8 mouse cellular contexts compared by ENCODE assay signal in the genomic region with DNA sequence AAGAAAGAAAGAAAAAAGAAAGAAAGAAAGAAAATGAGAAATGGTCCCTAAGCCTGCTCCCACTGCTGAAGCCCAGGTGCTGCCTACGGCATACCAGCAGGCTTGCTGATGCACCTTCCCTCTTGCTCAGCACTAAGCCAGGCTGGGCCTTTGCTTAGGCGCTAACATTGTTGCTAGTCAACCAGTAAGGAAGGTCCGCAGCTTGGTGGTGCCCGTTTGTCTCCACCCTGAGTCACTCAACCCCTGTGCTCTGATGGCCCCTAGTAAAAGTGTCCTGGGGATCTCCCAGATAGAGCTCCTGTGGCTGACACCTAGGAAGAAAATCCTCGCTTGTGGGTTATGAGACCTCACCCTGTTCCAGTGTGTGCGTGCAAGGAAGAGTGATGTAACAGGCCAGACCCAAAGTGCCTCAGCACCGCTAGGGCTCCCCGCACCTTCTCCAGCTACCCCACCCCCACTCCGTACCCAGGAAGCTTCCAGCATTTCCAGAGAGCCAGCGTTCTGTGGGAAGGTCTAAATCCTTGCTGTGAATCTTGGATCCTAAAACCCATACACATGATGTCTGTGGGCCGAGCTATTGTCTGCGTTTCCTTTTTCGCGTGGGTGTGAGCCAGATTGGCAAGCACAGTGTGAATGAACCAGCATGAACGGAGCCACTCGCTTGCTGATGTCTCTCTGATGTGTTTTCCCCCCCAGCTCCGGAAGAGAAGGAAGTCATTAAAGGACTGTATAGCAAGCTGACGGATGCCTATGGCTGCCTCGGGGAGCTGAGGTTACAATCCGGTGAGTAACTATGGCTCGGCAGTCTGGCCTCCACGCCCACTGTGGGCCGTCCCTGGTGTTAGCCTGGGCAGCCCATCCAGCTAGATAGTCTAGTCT. TPM values are rescaled to one million over a fixed set of nuclear protein-coding genes. Genes with fewer than 3 reads are reported as not detected.
DNase-seq lines count a peak whose midpoint lies in the region; ATAC-seq and TF ChIP-seq lines count a peak whose summit lies in the region.

No protein-coding gene starts in this region.

- no peaks in the 10 kb centered on the region for H3K36me3 ChIP-seq in ES-Bruce4 (ENCODE audit: control insufficient read depth, insufficient read depth, low read length, poor library complexity, severe bottlenecking)
- H3K36me3 ChIP-seq in embryonic facial prominence, embryonic 15.5 days: no peaks in the 10 kb centered on the region
- no peaks in the 10 kb centered on the region for H3K36me3 ChIP-seq in splenic B cell, adult 2 months (ENCODE audit: control insufficient read depth, insufficient read depth, low read length, poor library complexity, severe bottlenecking)

- peak overlapping the region; percentile 29 for H3K4me3 ChIP-seq in ES-Bruce4 (ENCODE audit: low read depth, low read length)
- H3K4me3 ChIP-seq in embryonic facial prominence, embryonic 15.5 days (replicated peaks): peak overlapping the region; percentile 21

- H3K4me1 ChIP-seq in ES-Bruce4 (ENCODE audit: control insufficient read depth, insufficient read depth, low read length): peaks cover 8% of the 10 kb centered on the region
- H3K4me1 ChIP-seq in embryonic facial prominence, embryonic 15.5 days: peaks cover 40% of the 10 kb centered on the region

- peak; percentile 56 for ATAC-seq in embryonic facial prominence, embryonic 15.5 days (ENCODE audit: insufficient number of reproducible peaks, low FRiP score, low TSS enrichment, low read depth)

- WGBS in embryonic facial prominence, embryonic 15.5 days: 29% methylated on average over 23 of the region's 23 CpGs

- H3K27me3 ChIP-seq in ES-Bruce4 (ENCODE audit: control insufficient read depth, insufficient read depth, low read length, poor library complexity, severe bottlenecking): no peaks in the 10 kb centered on the region
- H3K27me3 ChIP-seq in embryonic facial prominence, embryonic 15.5 days: no peaks in the 10 kb centered on the region
- H3K27me3 ChIP-seq in splenic B cell, adult 2 months (ENCODE audit: control insufficient read depth, insufficient read depth, low read length, poor library complexity, severe bottlenecking): no peaks in the 10 kb centered on the region

- H3K9ac ChIP-seq in ES-Bruce4 (ENCODE audit: low read depth, poor library complexity, severe bottlenecking): peak overlapping the region; percentile 16
- H3K9ac ChIP-seq in embryonic facial prominence, embryonic 15.5 days: no peak overlapping the region

- DNase-seq in adrenal gland, postnatal 10 days: peak; percentile 37
- no peak for DNase-seq in adrenal gland, adult 18-20 months (ENCODE audit: low spot score in 2 of 2)
- DNase-seq in heart, postnatal 14 days: peak; percentile 46 to 60
- peak; percentile 73 to 89 for DNase-seq in layer of hippocampus, postnatal 14 days (ENCODE audit: low spot score in 2 of 2)
- peak; percentile 57 for DNase-seq in lung, postnatal 14 days
- peak; percentile 64 for DNase-seq in splenic B cell, adult 2 months (ENCODE audit: low read depth, low spot score)

- H3K4me2 ChIP-seq in embryonic facial prominence, embryonic 15.5 days (replicated peaks): peak overlapping the region; percentile 39

- TF ChIP-seq EP300 in ES-Bruce4 (IDR thresholded peaks at IDR 0.05; ENCODE audit: insufficient read depth, low read depth, low read length): no peak

- intact Hi-C loops in heart, postnatal 14 days (cut with DNase I): no loop called here

- H3K27ac ChIP-seq in ES-Bruce4 (ENCODE audit: insufficient read depth, low read length): peak overlapping the region; percentile 90; the same call in 1 of the 2 replicates
- H3K27ac ChIP-seq in embryonic facial prominence, embryonic 15.5 days (replicated peaks): peak overlapping the region; percentile 74

- no peak for TF ChIP-seq CTCF in ES-Bruce4 (IDR thresholded peaks at IDR 0.05; ENCODE audit: low read depth, low read length)

- no peak for TF ChIP-seq POLR2A in ES-Bruce4 (IDR thresholded peaks at IDR 0.05; ENCODE audit: insufficient read depth, low read length)

- no peaks in the 10 kb centered on the region for H3K9me3 ChIP-seq in ES-Bruce4 (replicated peaks; ENCODE audit: control insufficient read depth, insufficient read depth, low read length, poor library complexity, severe bottlenecking)
- no peaks in the 10 kb centered on the region for H3K9me3 ChIP-seq in embryonic facial prominence, embryonic 15.5 days (replicated peaks)

RNA-seq across cellular contexts. Expression of gene Synj2, which starts 34.3 kb away (rescaled TPM):
- 10 to 100 TPM in 1 of 2 experiments, 1 to 10 TPM in 1; 8.2 to 15.4 TPM for total RNA-seq in adrenal gland, postnatal 10 days (2021)
- total RNA-seq in adrenal gland, adult 18-20 months (2021): 10 to 100 TPM in 1 of 2 experiments, 1 to 10 TPM in 1; 9.7 to 13.4 TPM
- polyA plus RNA-seq in ES-Bruce4 (2011; ENCODE audit: insufficient read depth, insufficient read length, low read depth, missing spikeins): 7.6 and 11.3 TPM in 2 replicates
- polyA plus RNA-seq in embryonic facial prominence, embryonic 15.5 days (2015; fragmentation: Nextera tagmentation; extraction: Ambion mirVana): 3.1 and 4.0 TPM in 2 replicates
- 10 to 100 TPM; 30.7 to 32.1 TPM for total RNA-seq in heart, postnatal 14 days (2021)
- total RNA-seq in layer of hippocampus, postnatal 14 days (2021): 10 to 100 TPM; 47.4 to 52.1 TPM

Comparison
In these comparisons a context has a peak if more than half of its experiments do, and no peak if none do; other contexts are left out.
1. DNase-seq: peak in adrenal gland, postnatal 10 days (single experiment), heart, postnatal 14 days (2 of 2), layer of hippocampus, postnatal 14 days (2 of 2), lung, postnatal 14 days (single experiment) and splenic B cell, adult 2 months (single experiment); none in adrenal gland, adult 18-20 months (0 of 2).